Mouse (Mus musculus) left cerebral cortex, adult 8-10 months (tissue): ENCODE measurements around the gene Wiz. TPM values are rescaled to one million over a fixed set of nuclear protein-coding genes. Genes with fewer than 3 reads are reported as not detected.
A peak's percentile ranks its signal among the peaks of the same experiment; 100 is the strongest.

Experiments used
- DNase-seq, 2 experiments: peaks; one replicate each; pipeline ENCODE4 v3.0.0; 2022; ENCODE audit warnings: low spot score in 2 of 2
- total RNA-seq, 4 experiments: library from RNA; stranded (reverse); gene quantifications; 2 replicates each; pipeline ENCODE4 v1.2.4; 2022

Wiz gene
- total RNA-seq, 4 experiments from 2014 or later: 46.6 to 50.3 (median 49.1) TPM

GRCm38 (mm10) chr17:32349851-32350381 lies 39.3 kb downstream of the Wiz start:
- peak in 1 of 2 experiments; percentile 53 for DNase-seq

GRCm38 (mm10) chr17:32349037-32349732 lies 40.1 kb downstream of the Wiz start:
- DNase-seq: no peak

DNA sequence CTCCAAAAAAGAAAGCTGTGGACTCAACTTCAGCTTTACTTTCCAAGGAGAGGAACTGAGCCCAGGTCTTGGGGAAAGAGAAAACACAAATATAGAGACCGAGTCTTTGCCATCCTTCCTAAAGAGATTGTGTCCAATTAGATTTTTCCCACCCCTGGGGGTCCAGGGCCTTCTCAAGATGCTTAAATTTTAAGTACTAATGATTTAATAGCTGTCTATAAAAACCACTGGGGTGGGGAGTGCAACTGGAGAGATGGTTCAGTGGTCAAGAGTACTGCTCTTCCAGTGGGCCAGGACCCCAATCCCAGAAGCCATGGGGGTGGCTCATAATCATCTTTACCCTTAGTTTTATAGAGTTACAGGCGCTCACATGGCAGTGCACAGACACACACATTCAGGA lies 40.8 kb downstream of the Wiz start:
- DNase-seq: no peak

DNA sequence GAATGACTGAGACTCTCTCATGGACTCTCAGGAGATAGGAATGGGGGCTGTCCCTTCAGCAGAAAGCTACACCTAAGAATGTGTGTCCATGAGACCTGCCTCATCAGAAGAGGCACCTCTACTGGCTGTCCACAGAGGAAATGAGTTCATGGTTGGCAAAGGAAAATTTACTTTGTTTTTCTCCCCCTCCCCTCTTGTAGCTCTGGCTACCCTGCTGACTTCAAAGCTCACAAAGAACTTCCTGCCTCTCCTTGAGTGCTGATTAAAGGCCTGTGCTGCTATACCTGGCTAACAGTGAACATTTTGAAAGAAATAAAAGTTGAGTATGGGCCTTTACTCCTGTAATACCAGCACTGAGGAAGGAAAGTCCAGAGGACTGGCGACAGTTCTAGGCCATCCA lies 48.1 kb downstream of the Wiz start:
- DNase-seq: no peak

DNA sequence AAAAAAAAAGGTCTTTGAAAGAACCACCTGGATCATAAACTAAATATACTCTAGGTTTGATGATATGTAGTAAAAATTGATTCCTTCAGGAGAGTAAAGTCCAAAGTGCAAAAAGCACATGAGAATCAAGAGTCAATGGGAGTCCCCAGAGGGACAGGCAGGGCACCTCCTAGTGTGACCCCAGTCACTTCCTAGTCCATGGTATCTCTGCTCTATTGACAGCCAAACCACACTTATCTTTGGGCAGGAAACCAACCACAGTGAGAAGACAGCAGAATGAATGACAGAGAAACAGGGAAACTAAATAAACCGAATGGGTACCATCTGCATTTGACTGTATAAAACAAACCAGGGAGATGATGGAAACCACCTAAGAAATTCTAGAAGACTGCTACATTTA lies 49.1 kb downstream of the Wiz start:
- no peak for DNase-seq

GRCm38 (mm10) chr17:32335869-32336268 lies 53.4 kb downstream of the Wiz start:
- DNase-seq: no peak

DNA sequence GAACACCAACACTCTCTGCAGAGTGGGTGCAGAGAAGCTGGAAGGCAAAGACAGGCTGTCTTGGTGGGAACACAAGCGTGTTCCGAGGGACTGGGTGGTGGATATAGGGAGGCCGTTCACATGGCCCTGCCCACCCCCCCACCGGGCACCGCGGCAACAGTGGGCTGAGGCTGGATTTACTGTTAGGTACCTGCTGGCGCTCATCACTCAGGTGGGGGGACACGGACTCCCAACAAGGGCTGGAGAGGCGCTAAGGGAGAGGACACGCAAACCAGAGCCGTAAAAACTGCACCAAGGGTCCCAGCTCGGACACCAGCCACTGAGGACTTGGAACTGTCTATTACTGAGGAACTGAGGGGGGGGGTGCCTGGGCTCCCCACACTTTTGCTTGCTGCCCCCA lies 54.3 kb downstream of the Wiz start:
- DNase-seq: no peak

DNA sequence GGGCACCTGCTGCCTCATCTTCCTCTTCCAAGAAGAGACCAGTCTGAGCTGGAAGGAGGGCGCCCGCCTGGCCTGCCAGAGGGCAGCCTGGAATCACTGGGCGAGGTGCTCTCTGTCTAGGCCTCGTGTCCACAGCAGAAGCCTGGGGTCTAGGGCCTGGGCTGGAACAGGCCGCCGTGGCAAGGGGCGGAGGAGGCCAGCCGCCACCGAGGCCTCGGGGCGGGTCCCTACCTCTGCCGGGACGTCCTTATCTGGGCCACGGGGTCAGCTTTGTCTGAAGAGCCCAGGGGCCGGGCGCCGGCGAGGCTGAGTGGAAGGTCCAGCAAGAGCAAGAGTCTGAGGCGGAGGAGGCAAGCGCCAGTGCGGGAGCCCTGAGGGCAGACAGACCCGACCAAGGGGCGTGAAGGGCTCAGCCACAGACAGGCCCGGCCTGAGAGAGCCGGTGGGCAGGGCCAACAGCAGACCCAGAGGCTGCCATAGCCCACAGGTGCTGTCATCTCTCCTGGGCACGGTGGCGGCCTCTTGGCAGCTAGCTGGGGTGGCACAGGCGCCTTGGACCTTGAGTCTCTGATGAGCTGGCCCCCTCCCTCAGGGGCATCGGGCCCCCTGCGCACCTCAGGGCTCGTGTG lies 55.5 kb downstream of the Wiz start:
- no peak for DNase-seq

DNA sequence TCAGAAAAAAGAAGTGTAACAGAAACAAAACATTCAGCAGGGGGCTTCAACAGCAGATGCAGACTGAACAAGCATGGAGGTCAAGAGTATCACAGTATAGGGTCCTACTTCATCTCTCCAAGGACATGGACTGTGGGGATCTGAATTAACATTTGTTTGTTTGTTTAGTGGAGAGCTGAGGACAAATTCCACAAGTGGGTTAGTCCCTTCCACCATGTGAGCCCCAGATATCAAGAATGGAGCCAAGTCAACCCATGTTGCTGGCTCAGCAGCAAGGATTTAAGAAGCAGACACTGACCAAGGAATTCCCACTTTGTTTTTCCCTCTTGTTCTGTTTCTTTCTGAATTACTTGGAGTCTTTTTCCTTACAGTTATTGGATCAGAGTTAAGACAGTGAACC lies 61.7 kb downstream of the Wiz start:
- no peak for DNase-seq

- no peak for DNase-seq
These were observed 66.4 kb downstream of the Wiz start for GRCm38 (mm10) chr17:32322809-32323208.

DNA sequence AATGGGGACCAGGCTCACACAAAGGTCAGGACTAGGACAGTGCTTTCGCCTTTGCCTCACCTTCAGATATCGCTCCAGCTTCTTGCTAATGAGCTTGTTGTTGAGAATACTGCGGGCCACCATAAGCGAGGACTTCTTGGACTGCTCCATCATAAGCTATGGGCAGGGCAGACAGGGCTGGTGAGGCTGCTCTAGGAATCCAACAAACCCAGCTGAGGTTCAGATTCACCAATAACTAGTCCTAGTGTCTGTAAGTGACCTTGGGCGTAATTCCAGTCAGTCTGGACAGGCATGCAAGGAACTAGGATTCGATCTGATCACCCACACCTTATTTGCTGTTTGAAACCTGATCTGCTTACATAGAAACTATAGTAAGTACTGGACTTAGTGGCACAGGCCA lies 67.4 kb downstream of the Wiz start:
- DNase-seq: no peak

- no peak for DNase-seq
These were observed 67.9 kb downstream of the Wiz start for GRCm38 (mm10) chr17:32321390-32321734.

DNA sequence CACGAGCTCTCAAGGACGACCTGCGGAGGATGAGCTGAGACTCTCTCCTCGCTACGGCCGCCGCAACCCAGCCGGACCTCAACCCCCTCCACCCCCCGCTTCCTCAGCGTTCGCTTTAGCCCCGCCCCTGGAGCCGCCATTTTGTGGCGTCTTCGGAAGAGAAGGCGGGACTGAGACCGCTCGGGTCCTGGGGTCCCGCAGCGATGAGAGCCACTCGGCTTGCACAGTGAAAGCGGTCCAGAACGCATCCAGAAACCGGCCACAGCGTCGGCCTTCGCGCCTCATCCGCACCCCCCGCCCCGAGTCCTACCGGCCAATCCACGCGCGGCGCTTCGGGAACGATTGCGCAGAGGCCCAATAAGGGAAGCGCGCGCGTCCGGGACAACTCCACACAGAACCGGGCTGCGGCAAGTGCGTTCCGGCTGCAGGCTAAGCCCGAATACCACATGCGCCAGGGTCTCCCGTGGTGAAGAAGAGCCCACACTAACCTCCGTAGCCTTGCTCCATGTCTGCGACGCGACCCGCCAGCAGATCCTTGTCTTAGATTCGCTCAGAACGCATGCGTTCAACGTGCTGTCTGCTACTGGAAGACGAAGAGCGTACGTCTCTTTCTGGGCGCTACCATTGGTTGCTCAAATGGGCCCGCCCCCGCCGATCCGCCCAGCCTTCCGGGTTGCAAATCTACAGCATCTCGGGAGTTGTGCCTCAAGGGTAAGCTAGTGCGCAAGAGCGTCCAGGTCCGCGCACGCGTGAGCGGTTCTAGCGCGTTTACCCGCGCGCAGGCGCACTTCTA lies 68.4 kb downstream of the Wiz start, which contains the start of gene Akap8:
Gene Akap8, minus strand, starts transcription at position 642 of the 793 bp plus-strand sequence.
- DNase-seq: peak; percentile 96 to 99

DNA sequence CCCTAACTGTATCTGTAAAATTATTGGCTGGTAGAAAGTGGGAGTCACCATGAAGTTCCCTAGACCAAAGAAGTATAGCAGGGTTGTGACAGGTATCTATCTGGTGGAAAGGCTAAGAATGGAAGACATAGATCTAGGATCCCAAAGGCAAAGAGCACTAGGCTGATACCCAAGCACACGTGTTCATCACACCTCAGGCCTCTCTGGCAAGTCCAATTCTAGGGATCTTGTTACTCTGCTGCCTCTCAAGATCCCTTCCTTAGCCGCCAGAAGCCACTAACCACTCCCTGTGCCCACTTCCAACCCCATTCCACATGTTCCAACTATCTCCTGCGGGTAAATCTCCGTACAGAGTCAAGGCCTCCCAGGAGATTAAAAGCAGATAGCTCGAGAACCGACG lies 69.3 kb downstream of the Wiz start:
- DNase-seq: no peak

GRCm38 (mm10) chr17:32317708-32318107 lies 71.5 kb downstream of the Wiz start:
- DNase-seq: no peak

DNA sequence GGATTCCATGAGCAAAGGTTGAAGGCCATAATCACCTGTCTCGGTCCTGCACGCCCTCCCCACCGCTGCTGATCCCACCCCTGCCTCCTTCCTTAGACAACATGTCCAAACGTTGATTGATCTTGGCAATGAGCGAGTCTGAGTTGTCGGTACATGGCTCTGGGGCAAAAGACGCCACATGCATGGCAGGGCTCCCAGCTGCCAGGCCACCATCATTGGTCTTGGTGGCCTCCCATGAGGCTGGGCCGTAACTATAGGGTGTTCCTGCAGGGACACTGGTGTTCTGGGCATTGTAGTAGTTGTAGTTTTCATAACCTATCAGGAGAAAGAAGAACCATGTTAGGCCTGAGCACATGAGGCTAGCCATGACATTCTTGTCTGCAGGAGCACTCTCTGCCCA lies 72.2 kb downstream of the Wiz start:
- DNase-seq: no peak

- DNase-seq: no peak
These were observed 73.7 kb downstream of the Wiz start for GRCm38 (mm10) chr17:32315560-32315959.

GRCm38 (mm10) chr17:32313892-32314291 lies 75.3 kb downstream of the Wiz start:
- no peak for DNase-seq

DNA sequence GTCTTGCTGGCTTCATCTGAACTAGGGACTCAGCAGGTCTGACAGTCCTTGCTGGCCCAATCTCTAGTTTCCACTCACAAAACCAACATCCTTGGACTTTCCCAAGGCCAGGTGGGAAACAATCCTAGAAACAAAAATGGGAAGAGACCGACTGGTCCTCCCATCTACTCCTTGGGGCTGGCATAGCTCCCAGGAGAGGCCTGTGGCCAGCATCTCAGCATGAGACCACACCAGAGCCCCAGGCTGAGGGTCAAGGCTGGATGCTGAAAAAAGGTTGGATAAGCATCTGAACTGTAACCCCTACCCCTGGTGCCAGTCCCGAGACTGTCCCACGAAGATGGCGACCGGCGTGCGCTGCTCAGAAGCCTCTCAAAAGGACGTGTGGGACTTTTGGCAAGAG lies 76.4 kb downstream of the Wiz start:
- no peak for DNase-seq

GRCm38 (mm10) chr17:32307963-32308362 lies 81.3 kb downstream of the Wiz start:
- DNase-seq: no peak
